Mouse (Mus musculus) hindbrain, embryonic 11.5 days (tissue): ENCODE results near the gene Txnip. TPM values are rescaled to one million over a fixed set of nuclear protein-coding genes. Genes with fewer than 3 reads are reported as not detected.
A peak's percentile ranks its signal among the peaks of the same experiment; 100 is the strongest.

ENCODE experiments used
- ATAC-seq: fragments of 200-750 bp; cut with Nextera tagmentation; 2 replicates; pipeline ENCODE4 v1.8.0; 2017; ENCODE audit warnings: mild to moderate bottlenecking, moderate TSS enrichment, moderate library complexity; ENCODE audit not compliant: low FRiP score
- DNase-seq: peaks from one replicate; pipeline ENCODE4 v3.0.0-alpha.2; 2015; ENCODE audit warnings: low spot score
- H3K27ac ChIP-seq: fragments of 300-500 bp; sonication (generic); 2 replicates; pipeline ENCODE4 v1.5.1; 2014; ENCODE audit warnings: mild to moderate bottlenecking, low read depth, low read length
- H3K27me3 ChIP-seq: fragments of 300-500 bp; sonication (generic); 2 replicates; pipeline ENCODE4 v1.6.1; 2014; ENCODE audit warnings: mild to moderate bottlenecking, low read length, moderate library complexity, mixed read lengths; ENCODE audit not compliant: control insufficient read depth, insufficient read depth
- H3K36me3 ChIP-seq: fragments of 300-500 bp; sonication (generic); 2 replicates; pipeline ENCODE4 v1.6.1; 2014; ENCODE audit warnings: mild to moderate bottlenecking, low read length, moderate library complexity, mixed read lengths; ENCODE audit not compliant: control insufficient read depth, insufficient read depth
- H3K4me1 ChIP-seq: fragments of 300-500 bp; sonication (generic); replicated peaks from 2 replicates; pipeline ENCODE4 v1.6.1; 2014; ENCODE audit warnings: low read length, mixed read lengths; ENCODE audit not compliant: control insufficient read depth, insufficient read depth
- H3K4me2 ChIP-seq: fragments of 300-500 bp; sonication (generic); replicated peaks from 2 replicates; pipeline ENCODE4 v1.6.1; 2014; ENCODE audit warnings: mild to moderate bottlenecking, low read depth, low read length
- H3K4me3 ChIP-seq: fragments of 300-500 bp; sonication (generic); 2 replicates; pipeline ENCODE4 v1.5.1; 2014; ENCODE audit warnings: low read depth, low read length
- H3K9ac ChIP-seq: fragments of 300-500 bp; sonication (generic); 2 replicates; pipeline ENCODE4 v1.6.1; 2014; ENCODE audit warnings: low read depth, low read length
- H3K9me3 ChIP-seq: fragments of 300-500 bp; sonication (generic); 2 replicates; pipeline ENCODE4 v1.6.1; 2016; ENCODE audit warnings: low read length; ENCODE audit not compliant: control insufficient read depth
- WGBS: fragments of 180-500 bp; shearing (Covaris S2); extraction: QIAGEN DNeasy Blood & Tissue Kit; methylation state at CpG from one replicate; pipeline ENCODE4 v1.1.7; 2014; 5-methylcytosine and 5-hydroxymethylcytosine counted together
- polyA plus RNA-seq: library from polyadenylated mRNA; unstranded; fragments of >200 nt; fragmentation: Nextera tagmentation; extraction: Ambion mirVana; gene quantifications from 2 replicates; pipeline ENCODE4 v1.2.1, GENCODE M21; 2014

Txnip gene
- polyA plus RNA-seq, 1 experiment from 2014 or later = 53.4 TPM

- Histone ChIP-seq H3K27me3 (peaks cover 2% of the 10 kb centered on the region; the same call in 1 of the 2 replicates), H3K9me3 (no peaks in the 10 kb centered on the region), H3K9ac (no peak overlapping the region), H3K36me3 (no peaks in the 10 kb centered on the region), H3K4me2 (no peak overlapping the region), H3K27ac (no peak overlapping the region), H3K4me3 (no peak overlapping the region), H3K4me1 (no peaks in the 10 kb centered on the region)
- ATAC-seq = no peak
- WGBS = 47% methylated on average over 4 of the region's 4 CpGs
- DNase-seq = no peak
Observed at GRCm38 (mm10) chr3:96546880-96547279, 10.9 kb upstream of the Txnip start.

- ATAC-seq (0 out of 2 replicates have a peak, but pooled peaks have one; percentile 43), DNase-seq (peak; percentile 85)
Observed at GRCm38 (mm10) chr3:96547389-96547960, 10.3 kb upstream of the Txnip start.

DNA sequence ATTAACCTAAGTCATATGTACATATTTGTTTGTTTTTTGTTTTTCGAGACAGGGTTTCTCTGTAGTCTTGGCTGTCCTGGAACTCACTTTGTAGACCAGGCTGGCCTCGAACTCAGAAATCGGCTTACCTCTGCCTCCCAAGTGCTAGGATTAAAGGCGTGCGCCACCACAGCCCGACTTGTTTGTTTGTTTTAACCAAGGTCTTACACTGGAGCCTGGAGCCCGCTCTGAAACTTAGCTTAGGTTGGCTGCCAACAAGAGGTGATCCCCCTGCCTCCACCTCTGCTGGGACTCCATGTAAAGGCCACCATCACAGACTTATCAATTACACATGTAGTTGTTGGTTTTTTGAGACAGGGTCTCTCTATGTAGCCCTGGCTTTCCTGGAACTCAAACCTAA is 8.9 kb upstream of the Txnip start:
- WGBS = 83% methylated on average over 7 of the region's 7 CpGs

More at GRCm38 (mm10) chr3:96547389-96547960, 10.3 kb upstream of the Txnip start:
- peak overlapping the region; percentile 30 for H3K4me2 ChIP-seq
- no peaks in the 10 kb centered on the region for H3K36me3 ChIP-seq
- no peaks in the 10 kb centered on the region for H3K4me1 ChIP-seq
- H3K9ac ChIP-seq = no peak overlapping the region
- peaks cover 2% of the 10 kb centered on the region; the same call in 1 of the 2 replicates for H3K27me3 ChIP-seq
- no peaks in the 10 kb centered on the region for H3K9me3 ChIP-seq
- H3K27ac ChIP-seq = no peak overlapping the region
- no peak overlapping the region for H3K4me3 ChIP-seq
- 13% methylated on average over 14 of the region's 14 CpGs for WGBS

DNA sequence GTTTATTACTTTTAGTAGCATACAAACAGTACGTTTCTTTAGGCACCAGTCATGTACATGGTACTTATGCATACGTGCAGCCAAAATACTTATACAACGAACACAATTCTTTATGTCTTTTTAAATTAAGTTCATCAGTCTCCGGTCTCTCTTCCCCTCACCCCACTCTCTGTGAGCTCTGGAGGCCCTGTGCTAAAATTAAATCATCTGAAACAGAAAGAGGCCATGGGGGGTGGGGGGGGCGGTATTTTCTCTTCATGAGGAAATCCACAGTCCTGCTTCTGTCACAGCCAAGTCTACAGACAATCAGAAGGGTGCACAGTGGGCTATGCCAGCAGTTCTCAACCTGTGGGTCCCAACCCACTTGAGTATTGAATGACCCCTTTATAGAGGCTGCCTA is 8.4 kb upstream of the Txnip start:
- no peak overlapping the region for H3K4me3 ChIP-seq
- no peak for DNase-seq
- H3K27ac ChIP-seq = no peak overlapping the region
- no peaks in the 10 kb centered on the region for H3K9me3 ChIP-seq
- H3K27me3 ChIP-seq = peaks cover 2% of the 10 kb centered on the region; the same call in 1 of the 2 replicates
- ATAC-seq = no peak
- no peaks in the 10 kb centered on the region for H3K4me1 ChIP-seq
- no peak overlapping the region for H3K4me2 ChIP-seq
- H3K9ac ChIP-seq = no peak overlapping the region
- H3K36me3 ChIP-seq = no peaks in the 10 kb centered on the region
- 80% methylated on average over 5 of the region's 5 CpGs for WGBS

More for the DNA sequence above, 8.9 kb upstream of the Txnip start:
- no peak for DNase-seq
- H3K4me3 ChIP-seq = no peak overlapping the region
- ATAC-seq = no peak
- H3K9ac ChIP-seq = no peak overlapping the region
- no peaks in the 10 kb centered on the region for H3K4me1 ChIP-seq
- H3K27ac ChIP-seq = no peak overlapping the region
- H3K36me3 ChIP-seq = no peaks in the 10 kb centered on the region
- peaks cover 2% of the 10 kb centered on the region; the same call in 1 of the 2 replicates for H3K27me3 ChIP-seq
- no peaks in the 10 kb centered on the region for H3K9me3 ChIP-seq
- no peak overlapping the region for H3K4me2 ChIP-seq

GRCm38 (mm10) chr3:96551203-96551602 is 6.6 kb upstream of the Txnip start:
- WGBS = 25% methylated on average over 8 of the region's 8 CpGs
- no peaks in the 10 kb centered on the region for H3K9me3 ChIP-seq

DNA sequence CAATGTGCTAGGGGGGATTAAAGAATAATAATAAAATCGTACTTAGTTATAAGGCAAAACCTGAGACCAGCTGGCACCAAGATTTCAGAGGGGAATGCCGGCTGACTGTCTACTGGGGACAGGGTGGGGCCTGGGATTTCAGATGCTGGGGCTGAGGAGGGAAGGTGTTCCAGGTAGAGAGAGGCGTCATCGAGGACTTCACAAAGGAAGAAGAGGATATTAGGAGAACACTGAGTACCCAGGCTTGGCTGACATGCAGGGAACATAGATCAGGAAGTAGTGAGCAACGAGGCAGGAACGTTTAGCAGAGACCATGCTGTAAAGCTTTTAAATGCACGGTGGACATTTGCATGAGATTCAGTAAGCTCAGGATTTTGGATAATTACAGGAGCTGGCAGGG is 5.9 kb upstream of the Txnip start:
- H3K4me1 ChIP-seq = no peaks in the 10 kb centered on the region
- WGBS = 76% methylated on average over 7 of the region's 7 CpGs

More at GRCm38 (mm10) chr3:96551203-96551602, 6.6 kb upstream of the Txnip start:
- ATAC-seq = no peak
- Histone ChIP-seq H3K27ac (no peak overlapping the region), H3K27me3 (peaks cover 2% of the 10 kb centered on the region; the same call in 1 of the 2 replicates), H3K9ac (no peak overlapping the region), H3K4me2 (no peak overlapping the region), H3K36me3 (no peaks in the 10 kb centered on the region), H3K4me3 (no peak overlapping the region), H3K4me1 (no peaks in the 10 kb centered on the region)
- DNase-seq = peak; percentile 46

GRCm38 (mm10) chr3:96553601-96554000 is 4.2 kb upstream of the Txnip start:
- H3K27ac ChIP-seq = no peak overlapping the region
- H3K27me3 ChIP-seq = no peaks in the 10 kb centered on the region
- H3K9me3 ChIP-seq = no peaks in the 10 kb centered on the region
- ATAC-seq (no peak), DNase-seq (no peak)
- no peaks in the 10 kb centered on the region for H3K36me3 ChIP-seq
- 79% methylated on average over 6 of the region's 6 CpGs for WGBS
- H3K9ac ChIP-seq = no peak overlapping the region
- H3K4me1 ChIP-seq = no peaks in the 10 kb centered on the region
- no peak overlapping the region for H3K4me2 ChIP-seq
- no peak overlapping the region for H3K4me3 ChIP-seq

More for the DNA sequence above, 5.9 kb upstream of the Txnip start:
- no peak for DNase-seq
- H3K9ac ChIP-seq = no peak overlapping the region
- H3K36me3 ChIP-seq = no peaks in the 10 kb centered on the region
- H3K9me3 ChIP-seq = no peaks in the 10 kb centered on the region
- H3K27ac ChIP-seq = no peak overlapping the region
- no peak for ATAC-seq
- H3K4me3 ChIP-seq = no peak overlapping the region
- H3K4me2 ChIP-seq = no peak overlapping the region
- H3K27me3 ChIP-seq = peaks cover 2% of the 10 kb centered on the region; the same call in 1 of the 2 replicates

DNA sequence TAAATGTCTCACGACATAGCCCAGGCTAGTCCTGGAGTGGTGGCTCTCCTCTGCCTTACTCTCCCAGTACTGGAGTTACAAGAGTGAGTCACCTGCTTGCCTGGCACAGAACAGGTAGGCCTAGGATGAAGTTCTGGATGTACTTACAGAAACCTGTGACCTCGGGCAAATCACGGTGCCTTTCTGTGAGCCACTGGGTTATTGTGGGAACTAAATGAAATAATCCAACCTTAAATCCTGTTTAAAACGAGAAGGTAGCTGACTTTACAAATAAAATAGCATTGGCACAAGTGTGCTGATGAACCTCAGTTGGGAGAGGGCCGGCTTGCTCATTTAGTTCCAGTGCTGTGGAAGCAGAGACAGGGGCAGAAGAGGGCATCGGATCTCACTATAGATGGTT is 3.5 kb upstream of the Txnip start:
- H3K27ac ChIP-seq = no peak overlapping the region
- H3K9me3 ChIP-seq = no peaks in the 10 kb centered on the region
- WGBS = 80% methylated on average over 6 of the region's 6 CpGs
- H3K9ac ChIP-seq = no peak overlapping the region
- no peak overlapping the region for H3K4me3 ChIP-seq
- no peaks in the 10 kb centered on the region for H3K4me1 ChIP-seq
- H3K36me3 ChIP-seq = no peaks in the 10 kb centered on the region
- ATAC-seq (no peak), DNase-seq (no peak)
- no peak overlapping the region for H3K4me2 ChIP-seq
- H3K27me3 ChIP-seq = no peaks in the 10 kb centered on the region

DNA sequence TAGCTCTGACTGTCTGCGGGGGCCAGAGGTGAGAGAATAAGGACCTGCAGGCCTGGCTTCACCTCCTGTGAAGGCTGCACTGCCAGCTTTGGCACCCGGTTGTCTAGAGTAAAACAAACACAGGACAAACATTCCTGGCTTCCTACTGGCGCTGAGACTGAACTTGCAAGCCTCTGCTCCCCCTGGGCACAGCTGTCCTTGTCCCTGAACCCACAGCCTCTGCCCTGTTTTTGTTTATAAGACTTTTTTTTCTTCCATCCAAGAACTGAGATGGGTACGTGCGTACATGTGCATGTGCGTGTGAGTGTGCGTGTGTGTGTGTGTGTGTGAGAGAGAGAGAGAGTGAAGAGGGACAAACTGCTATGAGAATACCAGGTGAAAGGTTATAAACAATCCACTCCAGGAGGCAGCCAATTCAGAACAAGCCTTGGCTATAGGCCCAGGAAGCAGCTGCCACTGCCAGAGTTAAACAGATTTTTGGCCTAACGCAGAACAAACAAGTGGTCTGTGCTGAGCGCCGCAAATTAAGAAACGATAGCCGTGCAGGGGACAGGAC is 2.6 kb upstream of the Txnip start:
- 60% methylated on average over 12 of the region's 12 CpGs for WGBS
- H3K9ac ChIP-seq = no peak overlapping the region
- H3K36me3 ChIP-seq = no peaks in the 10 kb centered on the region
- DNase-seq (no peak), ATAC-seq (no peak)
- no peak overlapping the region for H3K27ac ChIP-seq
- H3K4me3 ChIP-seq = no peak overlapping the region
- no peaks in the 10 kb centered on the region; the same call in 1 of the 2 replicates for H3K4me1 ChIP-seq
- H3K27me3 ChIP-seq = no peaks in the 10 kb centered on the region
- H3K9me3 ChIP-seq = no peaks in the 10 kb centered on the region
- no peak overlapping the region for H3K4me2 ChIP-seq
